Mouse (Mus musculus) pancreas, adult 10 weeks (tissue): ENCODE results near the gene Ubr1. TPM values are rescaled to one million over a fixed set of nuclear protein-coding genes. Genes with fewer than 3 reads are reported as not detected.

ENCODE experiments used
- polyA plus RNA-seq: library from polyadenylated mRNA; stranded (reverse); fragments of 350-450 nt; fragmentation: Illumina TruSeq; extraction: RNeasy Lipid Tissue Mini Kit (QIAGEN cat#74804); gene quantifications from one replicate; pipeline ENCODE4 v1.2.3, GENCODE M21; 2015; ENCODE audit warnings: low read depth, low replicate concordance; ENCODE audit not compliant: insufficient read depth

The Ubr1 gene
- polyA plus RNA-seq = 9.2 TPM

GRCm38 (mm10) chr2:120970559-120971080 lies at the start of gene Ubr1:
Gene Ubr1 (minus strand): TSS chr2:120970715.

DNA sequence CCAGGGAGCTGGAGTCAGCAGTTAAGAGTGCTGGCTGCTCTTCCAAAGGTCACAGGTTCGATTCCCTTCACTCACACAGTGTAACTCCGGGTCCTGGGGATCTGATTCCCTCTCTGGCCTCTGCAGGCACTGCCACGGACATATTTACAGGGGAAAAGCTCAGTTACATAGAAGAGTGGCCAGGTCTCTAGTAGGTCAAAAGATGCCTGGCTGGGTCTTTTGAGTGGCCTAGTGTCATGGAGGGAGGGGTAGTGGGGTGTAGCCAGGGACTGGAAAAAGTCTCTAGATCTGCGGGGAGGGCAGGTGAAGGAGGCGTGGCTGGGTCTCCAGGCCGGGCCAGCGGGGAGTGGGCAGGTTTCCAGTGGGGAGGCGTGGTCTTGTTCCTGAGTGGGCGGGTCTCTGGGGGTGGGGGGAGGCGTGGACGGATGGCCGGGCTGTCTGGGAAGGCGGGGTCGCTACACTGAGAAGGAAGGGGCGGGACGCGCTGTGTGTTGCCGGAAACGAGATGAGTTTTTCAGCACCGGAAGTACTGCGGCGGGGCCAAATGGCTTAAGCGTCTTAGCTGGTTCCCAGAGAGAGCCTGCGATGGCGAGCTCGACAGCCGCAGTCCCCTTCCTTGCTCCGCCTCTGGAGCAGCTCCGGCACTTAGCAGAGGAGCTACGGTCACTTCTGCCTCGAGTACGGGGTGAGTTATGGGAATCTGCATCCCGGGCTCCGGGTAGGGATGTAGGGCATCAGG lies 37.6 kb upstream of the Ubr1 start, which contains the start of gene Ccndbp1:
Ccndbp1 (plus strand) TSS at position 479 of the 739 bp plus-strand sequence.

GRCm38 (mm10) chr2:120976990-120977925 lies 6.7 kb upstream of the Ubr1 start, which contains the start of gene Tmem62:
Gene Tmem62 (plus strand): TSS chr2:120977017.

DNA sequence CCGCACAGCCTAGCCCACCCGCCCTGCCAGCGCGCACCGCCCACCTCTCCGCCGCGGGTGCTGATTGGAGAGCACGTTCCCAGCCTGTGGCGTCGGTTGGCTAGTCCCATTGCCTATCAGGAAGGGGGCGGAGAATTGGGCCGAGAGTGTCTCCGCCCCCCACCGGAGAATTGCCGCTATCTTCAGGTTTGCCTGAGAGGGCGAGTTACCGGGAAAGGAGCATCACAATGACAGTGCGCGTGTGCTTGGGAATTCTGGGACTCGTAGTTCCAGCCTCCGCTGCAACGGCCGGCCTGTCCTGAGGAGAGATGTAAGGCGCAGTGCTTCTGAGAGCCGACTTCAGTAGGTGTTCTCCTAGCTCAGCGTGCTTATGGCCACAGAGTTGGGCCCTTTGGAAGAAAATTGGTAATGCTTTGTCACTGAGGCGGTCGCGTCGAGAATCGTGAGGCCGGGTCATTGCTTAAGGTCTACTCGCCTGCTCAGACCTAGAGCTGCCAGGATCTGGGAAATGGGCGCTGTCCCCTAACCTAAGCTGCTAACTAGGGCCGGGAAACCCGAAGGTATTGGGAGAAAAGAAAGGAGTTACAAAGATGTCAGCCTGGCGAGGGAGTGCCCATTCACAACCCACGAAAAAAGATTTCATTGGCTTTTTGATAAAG lies 120.0 kb downstream of the Ubr1 start, which contains the start of gene Ttbk2:
Ttbk2 (minus strand) TSS at position 181 of the 659 bp plus-strand sequence.

GRCm38 (mm10) chr2:120849449-120850423 lies 120.8 kb downstream of the Ubr1 start, which contains the start of gene Cdan1:
Gene Cdan1 (minus strand): TSS chr2:120850128.

Other genes starting within 250 kb of the Ubr1 start
- 1.1 TPM for gene Cdan1, start 120.6 kb downstream of the Ubr1 start, polyA plus RNA-seq
- 1.2 TPM for gene Ttbk2, start 120.1 kb downstream of the Ubr1 start, polyA plus RNA-seq
- gene Tmem62, start 6.3 kb upstream of the Ubr1 start, polyA plus RNA-seq = 3.8 TPM
- 10.7 TPM for gene Ccndbp1, start 37.7 kb upstream of the Ubr1 start, polyA plus RNA-seq
- not detected for gene Epb42, start 66.4 kb upstream of the Ubr1 start, polyA plus RNA-seq
- gene Tgm5, start 115.1 kb upstream of the Ubr1 start, polyA plus RNA-seq = not detected
- gene Tgm7, start 139.1 kb upstream of the Ubr1 start, polyA plus RNA-seq = not detected
- gene Adal, start 169.7 kb upstream of the Ubr1 start, polyA plus RNA-seq = 4.0 TPM
- gene Lcmt2, start 169.9 kb upstream of the Ubr1 start, polyA plus RNA-seq = 2.0 TPM
- 8.5 TPM for gene Tubgcp4, start 199.9 kb upstream of the Ubr1 start, polyA plus RNA-seq
- 4.1 TPM for gene Zscan29, start 200.4 kb upstream of the Ubr1 start, polyA plus RNA-seq